Mouse (Mus musculus): ENCODE measurements around the gene Srsf10. TPM values are rescaled to one million over a fixed set of nuclear protein-coding genes. Genes with fewer than 3 reads are reported as not detected.

Gene Srsf10
- polyA plus RNA-seq, 1 experiment from 2014 or later, result 227 TPM

GRCm38 (mm10) chr4:135838925-135839292, 16.6 kb upstream of the Srsf10 start:
- Histone ChIP-seq H3K4me3 (no peak overlapping the region), H3K27ac (peak overlapping the region; percentile 81), H3K27me3 (ENCODE audit: insufficient read depth, poor library complexity, severe bottlenecking) (no peaks in the 10 kb centered on the region), H3K9me3 (no peaks in the 10 kb centered on the region), H3K36me3 (no peaks in the 10 kb centered on the region), H3K4me1 (peaks cover 26% of the 10 kb centered on the region)
- WGBS, result 69% methylated on average over 3 of the region's 3 CpGs
- no peak for DNase-seq (ENCODE audit: low spot score)

DNA sequence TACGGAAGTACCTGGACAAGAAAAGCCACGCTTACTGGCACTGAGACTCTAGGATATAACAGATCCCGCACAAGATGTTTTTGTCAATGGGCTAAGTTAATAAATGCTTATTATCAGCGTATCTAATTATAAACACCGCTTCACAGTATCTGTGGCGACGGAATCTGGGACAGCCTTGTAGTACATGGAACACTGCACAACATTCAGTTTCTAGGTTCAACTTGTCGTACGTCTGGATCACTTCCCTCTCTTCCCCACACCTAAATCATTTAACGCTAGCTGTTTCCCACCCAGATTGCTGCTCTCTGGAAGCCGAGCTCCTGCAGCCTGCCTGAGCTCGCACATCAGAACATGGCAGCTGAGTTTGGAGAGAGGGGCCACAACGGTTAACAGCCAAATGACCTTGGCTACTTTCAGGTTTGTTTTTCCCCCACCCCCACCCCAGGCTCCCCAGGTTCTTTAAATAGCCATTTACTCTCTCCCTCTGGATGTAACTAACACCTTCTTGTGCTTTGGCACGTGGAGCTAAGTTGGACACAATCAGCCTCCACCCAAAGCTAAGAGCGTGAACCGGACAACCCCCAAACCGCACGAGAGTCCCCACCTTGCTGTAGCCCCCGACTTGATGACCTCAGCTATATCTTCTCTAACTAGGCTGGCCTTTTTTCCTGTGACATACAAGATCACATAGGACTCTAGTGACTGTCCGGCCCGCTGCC, 16.1 kb upstream of the Srsf10 start:
- H3K27ac ChIP-seq, result peak overlapping the region; percentile 81

DNA sequence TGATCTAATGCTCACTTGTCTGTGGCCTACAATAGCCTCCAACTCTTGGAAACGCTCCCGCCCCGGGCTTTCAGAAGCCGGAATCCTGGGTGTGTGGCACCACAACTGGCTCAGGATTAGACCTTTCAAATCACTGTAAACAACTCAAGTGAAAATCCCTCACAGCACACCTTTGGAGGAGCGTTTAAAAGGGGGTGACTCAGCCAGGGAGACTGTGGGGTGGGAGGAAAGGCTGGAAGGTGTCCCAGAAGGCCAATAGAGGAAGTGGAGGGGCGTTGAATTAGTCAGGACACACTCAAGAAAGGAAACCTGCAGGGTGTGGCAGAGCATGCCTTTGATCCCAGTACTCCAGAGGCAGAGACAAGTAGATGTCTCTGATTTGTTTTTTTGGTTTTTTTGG, 11.1 kb upstream of the Srsf10 start:
- WGBS, result 81% methylated on average over 6 of the region's 6 CpGs
- H3K4me1 ChIP-seq, result peaks cover 18% of the 10 kb centered on the region
- no peaks in the 10 kb centered on the region for H3K27me3 ChIP-seq (ENCODE audit: insufficient read depth, poor library complexity, severe bottlenecking)
- H3K4me3 ChIP-seq, result no peak overlapping the region
- H3K27ac ChIP-seq, result no peak overlapping the region
- DNase-seq (ENCODE audit: low spot score), result peak; percentile 33
- no peaks in the 10 kb centered on the region for H3K36me3 ChIP-seq
- H3K9me3 ChIP-seq, result no peaks in the 10 kb centered on the region

More for the DNA sequence above, 16.1 kb upstream of the Srsf10 start:
- no peaks in the 10 kb centered on the region for H3K36me3 ChIP-seq
- H3K27me3 ChIP-seq (ENCODE audit: insufficient read depth, poor library complexity, severe bottlenecking), result no peaks in the 10 kb centered on the region
- peaks cover 24% of the 10 kb centered on the region for H3K4me1 ChIP-seq
- no peaks in the 10 kb centered on the region for H3K9me3 ChIP-seq
- DNase-seq (ENCODE audit: low spot score), result no peak
- WGBS, result 65% methylated on average over 21 of the region's 21 CpGs
- H3K4me3 ChIP-seq, result peak overlapping the region; percentile 12; the same call in 1 of the 2 replicates

DNA sequence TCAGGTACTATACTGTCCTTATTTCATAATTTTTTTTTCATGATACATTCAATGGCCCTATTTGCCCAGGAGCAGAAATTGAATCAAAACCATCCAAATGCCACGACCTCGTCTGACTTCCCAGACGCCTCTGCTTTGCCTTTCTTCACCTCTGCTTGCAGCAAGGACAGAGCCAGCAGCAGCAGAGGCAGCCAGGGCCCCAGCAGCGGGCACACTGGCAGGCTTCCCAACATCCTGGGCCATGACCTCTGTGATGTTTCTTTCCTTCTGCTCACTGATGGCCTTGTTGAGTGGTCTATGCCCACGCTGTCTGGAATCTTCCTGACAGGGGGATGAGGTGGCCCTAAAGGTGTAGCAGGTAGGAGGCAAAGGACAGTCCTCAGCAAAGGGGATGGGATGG, 8.0 kb upstream of the Srsf10 start:
- Histone ChIP-seq H3K36me3 (no peaks in the 10 kb centered on the region), H3K4me3 (no peak overlapping the region), H3K4me1 (peaks cover 15% of the 10 kb centered on the region), H3K27ac (peak overlapping the region; percentile 8; the same call in 1 of the 2 replicates), H3K27me3 (ENCODE audit: insufficient read depth, poor library complexity, severe bottlenecking) (no peaks in the 10 kb centered on the region), H3K9me3 (no peaks in the 10 kb centered on the region)
- peak; percentile 56 for DNase-seq (ENCODE audit: low spot score)
- 58% methylated on average over 5 of the region's 5 CpGs for WGBS

- Histone ChIP-seq H3K27ac (peak overlapping the region; percentile 44; the same call in 1 of the 2 replicates), H3K27me3 (ENCODE audit: insufficient read depth, poor library complexity, severe bottlenecking) (no peaks in the 10 kb centered on the region), H3K4me1 (peaks cover 21% of the 10 kb centered on the region), H3K36me3 (no peaks in the 10 kb centered on the region), H3K9me3 (no peaks in the 10 kb centered on the region), H3K4me3 (peak overlapping the region; percentile 16; the same call in 1 of the 2 replicates)
- WGBS, result 46% methylated on average over 13 of the region's 13 CpGs
- peak; percentile 71 for DNase-seq (ENCODE audit: low spot score)
Observed at GRCm38 (mm10) chr4:135850411-135851095, 5.0 kb upstream of the Srsf10 start.

DNA sequence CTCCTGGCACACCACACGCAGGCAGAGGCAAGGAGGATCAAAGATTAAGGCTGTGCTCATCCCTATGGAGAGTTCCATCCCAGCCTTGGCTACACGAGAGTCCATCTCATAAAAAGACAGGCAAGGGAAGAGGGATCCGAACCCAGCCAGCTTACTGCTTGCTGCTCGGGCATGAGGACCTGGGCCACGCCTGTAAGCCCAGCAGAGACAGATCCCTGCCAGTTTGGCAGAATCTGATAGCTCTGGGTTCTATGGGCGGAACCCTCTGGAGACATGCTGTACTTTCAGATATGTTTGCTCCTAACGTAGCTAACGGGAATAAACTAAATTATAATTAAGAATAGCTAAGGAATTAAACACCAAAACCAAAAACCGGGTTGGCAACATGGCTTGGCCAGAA, 3.6 kb upstream of the Srsf10 start:
- Histone ChIP-seq H3K27me3 (ENCODE audit: insufficient read depth, poor library complexity, severe bottlenecking) (no peaks in the 10 kb centered on the region), H3K4me1 (peaks cover 21% of the 10 kb centered on the region), H3K4me3 (no peak overlapping the region), H3K27ac (no peak overlapping the region), H3K9me3 (no peaks in the 10 kb centered on the region), H3K36me3 (no peaks in the 10 kb centered on the region)
- peak; percentile 56 for DNase-seq (ENCODE audit: low spot score)
- 82% methylated on average over 9 of the region's 9 CpGs for WGBS

DNA sequence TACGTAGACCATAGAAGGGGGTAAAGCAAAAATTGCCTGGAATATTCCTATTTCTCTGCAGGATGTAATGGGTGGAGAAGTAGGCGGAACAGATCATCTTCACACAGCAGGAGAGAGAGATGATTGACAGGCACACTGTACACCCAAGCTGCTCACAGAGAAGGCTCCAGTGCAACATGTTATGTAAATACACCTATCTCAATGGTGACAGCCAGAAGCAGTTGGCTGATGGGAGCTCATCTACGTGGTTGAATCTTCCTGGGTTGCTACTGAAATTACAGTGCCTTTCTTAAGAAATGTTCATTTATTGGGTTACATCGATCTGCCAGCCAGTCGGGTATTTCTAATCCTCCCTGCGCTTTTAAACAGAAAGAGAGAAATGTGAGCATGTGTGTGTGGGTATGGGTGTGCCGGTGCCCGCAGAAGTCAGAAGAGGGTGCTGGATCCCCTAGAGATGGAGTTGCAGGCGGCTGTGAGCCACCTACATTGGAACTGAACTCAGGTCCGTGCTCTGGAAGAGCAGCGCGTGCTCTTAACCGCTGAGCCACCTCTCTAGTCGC, 1.5 kb upstream of the Srsf10 start:
- Histone ChIP-seq H3K4me3 (no peak overlapping the region), H3K9me3 (no peaks in the 10 kb centered on the region), H3K36me3 (0 out of 2 replicates have a peak, but pooled peaks cover 3% of the 10 kb centered on the region), H3K27ac (0 out of 2 replicates have a peak overlapping the region, but pooled peaks have one; percentile 99), H3K4me1 (peaks cover 29% of the 10 kb centered on the region), H3K27me3 (ENCODE audit: insufficient read depth, poor library complexity, severe bottlenecking) (no peaks in the 10 kb centered on the region)
- DNase-seq (ENCODE audit: low spot score), result no peak
- WGBS, result 92% methylated on average over 14 of the region's 14 CpGs

DNA sequence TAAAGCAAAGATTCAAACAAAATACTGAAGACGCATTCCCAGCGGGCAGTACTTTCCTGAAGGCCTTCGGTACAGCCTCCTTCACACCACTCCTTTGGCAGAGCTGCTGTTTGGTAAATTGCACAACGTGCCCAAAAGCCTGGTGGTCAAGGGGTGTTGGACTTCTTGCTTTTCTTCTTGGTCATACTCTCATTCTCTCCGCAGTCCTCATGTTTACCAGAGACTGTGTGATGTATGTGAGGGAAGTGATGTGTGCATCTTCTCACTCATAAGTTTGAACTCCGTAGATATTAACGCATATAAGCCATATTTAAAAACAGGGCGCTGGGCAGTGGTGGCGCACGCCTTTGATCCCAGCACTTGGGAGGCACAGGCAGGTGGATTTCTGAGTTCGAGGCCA, 917 bp upstream of the Srsf10 start:
- H3K4me3 ChIP-seq, result peak overlapping the region; percentile 92; the same call in 1 of the 2 replicates
- H3K27ac ChIP-seq, result peak overlapping the region; percentile 99
- H3K36me3 ChIP-seq, result 0 out of 2 replicates have a peak, but pooled peaks cover 7% of the 10 kb centered on the region
- H3K27me3 ChIP-seq (ENCODE audit: insufficient read depth, poor library complexity, severe bottlenecking), result no peaks in the 10 kb centered on the region
- no peaks in the 10 kb centered on the region for H3K9me3 ChIP-seq
- DNase-seq (ENCODE audit: low spot score), result no peak
- WGBS, result 70% methylated on average over 11 of the region's 11 CpGs
- H3K4me1 ChIP-seq, result peaks cover 34% of the 10 kb centered on the region

GRCm38 (mm10) chr4:135855080-135855479, 467 bp upstream of the Srsf10 start:
- H3K27me3 ChIP-seq (ENCODE audit: insufficient read depth, poor library complexity, severe bottlenecking), result no peaks in the 10 kb centered on the region
- DNase-seq (ENCODE audit: low spot score), result no peak
- H3K27ac ChIP-seq, result peak overlapping the region; percentile 99
- H3K36me3 ChIP-seq, result 0 out of 2 replicates have a peak, but pooled peaks cover 7% of the 10 kb centered on the region
- no peaks in the 10 kb centered on the region for H3K9me3 ChIP-seq
- WGBS, result 10% methylated on average over 6 of the region's 6 CpGs
- H3K4me1 ChIP-seq, result peaks cover 37% of the 10 kb centered on the region
- H3K4me3 ChIP-seq, result peak overlapping the region; percentile 92

GRCm38 (mm10) chr4:135856223-135857091, 910 bp downstream of the Srsf10 start:
- DNase-seq (ENCODE audit: low spot score), result peak; percentile 91
- under 1% methylated on average over 87 of the region's 91 CpGs for WGBS
- peaks cover 27% of the 10 kb centered on the region for H3K4me1 ChIP-seq

GRCm38 (mm10) chr4:135857597-135858186, 2.1 kb downstream of the Srsf10 start:
- Histone ChIP-seq H3K9me3 (no peaks in the 10 kb centered on the region), H3K27ac (peak overlapping the region; percentile 99; the same call in 1 of the 2 replicates), H3K36me3 (peaks cover 16% of the 10 kb centered on the region), H3K4me1 (peaks cover 27% of the 10 kb centered on the region), H3K4me3 (peak overlapping the region; percentile 92), H3K27me3 (ENCODE audit: insufficient read depth, poor library complexity, severe bottlenecking) (no peaks in the 10 kb centered on the region)
- peak; percentile 56 for DNase-seq (ENCODE audit: low spot score)
- 14% methylated on average over 7 of the region's 7 CpGs for WGBS

More at GRCm38 (mm10) chr4:135856223-135857091, 910 bp downstream of the Srsf10 start:
- H3K36me3 ChIP-seq, result 0 out of 2 replicates have a peak, but pooled peaks cover 7% of the 10 kb centered on the region
- peak overlapping the region; percentile 92 for H3K4me3 ChIP-seq
- no peaks in the 10 kb centered on the region for H3K9me3 ChIP-seq
- no peaks in the 10 kb centered on the region for H3K27me3 ChIP-seq (ENCODE audit: insufficient read depth, poor library complexity, severe bottlenecking)
- peak overlapping the region; percentile 99 for H3K27ac ChIP-seq

DNA sequence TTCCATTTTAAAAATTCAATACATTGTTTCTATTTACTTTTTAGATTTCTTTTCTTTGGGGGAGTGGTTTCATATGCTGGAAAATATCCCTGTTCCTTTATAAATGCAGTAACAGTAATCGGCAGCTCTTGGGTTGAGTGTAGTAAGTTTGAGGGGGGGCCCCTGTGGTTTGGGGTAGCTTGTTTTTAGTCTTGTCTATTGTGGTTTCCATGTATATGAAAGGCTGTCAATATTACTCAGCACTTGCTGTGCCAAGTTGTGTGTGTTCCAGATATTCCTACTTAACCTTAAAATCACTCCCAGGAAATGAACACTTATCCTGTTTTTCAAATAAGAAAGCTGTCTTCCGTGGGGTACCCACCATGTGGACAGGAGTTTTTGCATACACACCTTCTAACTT, 13.4 kb downstream of the Srsf10 start:
- no peaks in the 10 kb centered on the region for H3K27me3 ChIP-seq (ENCODE audit: insufficient read depth, poor library complexity, severe bottlenecking)
- WGBS, result 72% methylated on average over 2 of the region's 2 CpGs
- H3K27ac ChIP-seq, result no peak overlapping the region
- H3K4me1 ChIP-seq, result peaks cover 12% of the 10 kb centered on the region
- H3K4me3 ChIP-seq, result no peak overlapping the region
- no peaks in the 10 kb centered on the region for H3K9me3 ChIP-seq
- DNase-seq (ENCODE audit: low spot score), result peak; percentile 27
- peaks cover 46% of the 10 kb centered on the region for H3K36me3 ChIP-seq
